Mouse (Mus musculus) heart, embryonic 10.5 days (tissue): ENCODE measurements around the gene Plscr2. TPM values are rescaled to one million over a fixed set of nuclear protein-coding genes. Genes with fewer than 3 reads are reported as not detected.

Experiments used
- DNase-seq: peaks from one replicate; pipeline ENCODE4 v3.0.0-alpha.2; 2017; ENCODE audit warnings: low spot score
- H3K27ac ChIP-seq: fragments of 300-500 bp; sonication (generic); 2 replicates; pipeline ENCODE4 v1.5.1; 2016; ENCODE audit warnings: mild to moderate bottlenecking
- H3K27me3 ChIP-seq: fragments of 300-500 bp; sonication (generic); 2 replicates; pipeline ENCODE4 v1.6.1; 2016; ENCODE audit warnings: mild to moderate bottlenecking; ENCODE audit not compliant: poor library complexity, insufficient read depth, severe bottlenecking
- H3K36me3 ChIP-seq: fragments of 300-500 bp; sonication (generic); 2 replicates; pipeline ENCODE4 v1.6.1; 2016; ENCODE audit warnings: mild to moderate bottlenecking, moderate library complexity
- H3K4me1 ChIP-seq: fragments of 300-500 bp; sonication (generic); 2 replicates; pipeline ENCODE4 v1.6.1; 2016; ENCODE audit warnings: mild to moderate bottlenecking
- H3K4me3 ChIP-seq: fragments of 300-500 bp; sonication (generic); 2 replicates; pipeline ENCODE4 v1.5.1; 2016; ENCODE audit warnings: mild to moderate bottlenecking, moderate library complexity
- H3K9me3 ChIP-seq: fragments of 300-500 bp; sonication (generic); 2 replicates; pipeline ENCODE4 v1.6.1; 2016; ENCODE audit warnings: mild to moderate bottlenecking, moderate library complexity
- WGBS: fragments of 180-500 bp; shearing (Covaris S2); methylation state at CpG from one replicate; pipeline ENCODE4 v1.1.7; 2016; 5-methylcytosine and 5-hydroxymethylcytosine counted together
- microRNA-seq: library from miRNA; unstranded; fragments of <30 nt; microRNA quantifications from one replicate; pipeline ENCODE4, GENCODE M21; 2017
- polyA plus RNA-seq: library from polyadenylated mRNA; unstranded; fragments of >200 nt; fragmentation: Nextera tagmentation; extraction: Ambion mirVana; gene quantifications from 2 replicates; pipeline ENCODE4 v1.2.1, GENCODE M21; 2016

Plscr2 gene
- polyA plus RNA-seq, 1 experiment from 2014 or later = 0.85 TPM

DNA sequence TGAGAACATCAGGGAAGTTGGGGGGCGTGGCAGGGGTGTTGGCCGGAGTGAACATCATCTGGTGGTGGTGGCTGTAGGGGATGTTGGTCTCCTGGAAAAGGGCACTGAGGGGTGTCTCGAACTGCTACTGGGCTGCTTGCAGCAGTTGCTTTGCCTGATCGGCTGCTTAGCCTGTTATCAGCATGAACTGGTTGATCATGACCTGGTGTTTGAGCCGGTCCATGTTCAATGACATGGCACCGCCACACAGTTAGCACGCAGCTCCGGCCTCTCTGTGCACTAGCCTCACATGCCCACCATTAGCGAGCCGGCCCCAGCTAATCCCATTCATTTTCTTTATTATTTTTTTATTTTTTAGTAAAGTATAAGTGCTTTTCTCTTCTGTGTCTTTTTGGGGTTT lies 59.4 kb downstream of the Plscr2 start:
- Histone ChIP-seq H3K36me3 (no peaks in the 10 kb centered on the region), H3K27me3 (no peaks in the 10 kb centered on the region), H3K9me3 (no peaks in the 10 kb centered on the region), H3K4me3 (no peak overlapping the region), H3K27ac (no peak overlapping the region), H3K4me1 (no peaks in the 10 kb centered on the region)
- DNase-seq = no peak
- WGBS = 90% methylated on average over 10 of the region's 10 CpGs

DNA sequence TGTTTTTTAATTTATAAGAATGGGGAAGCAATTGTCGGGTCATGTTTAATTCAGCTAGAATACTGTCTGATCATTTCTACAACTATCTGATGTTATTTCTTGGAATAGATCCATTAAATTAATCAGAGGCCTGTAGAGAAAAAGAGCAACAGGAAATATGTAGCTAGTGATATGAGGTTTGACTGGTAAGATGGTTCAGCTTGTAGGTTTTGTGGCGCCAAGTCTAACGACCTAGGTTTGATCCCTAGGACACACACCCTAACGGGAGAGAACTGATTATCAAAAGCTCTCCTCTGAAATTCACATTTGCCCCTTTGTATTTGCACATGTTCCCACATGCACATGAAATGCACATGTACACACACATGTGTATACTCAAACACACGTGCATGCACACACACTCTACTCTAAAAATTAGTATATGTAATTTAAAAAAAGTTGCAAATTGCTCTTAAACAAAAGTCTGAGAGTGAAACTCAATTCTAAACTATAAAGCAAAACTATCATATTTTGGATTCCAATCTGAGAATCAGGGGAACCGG lies 59.9 kb downstream of the Plscr2 start:
- H3K27ac ChIP-seq = no peak overlapping the region
- DNase-seq = no peak
- no peaks in the 10 kb centered on the region for H3K4me1 ChIP-seq
- H3K4me3 ChIP-seq = no peak overlapping the region
- no peaks in the 10 kb centered on the region for H3K36me3 ChIP-seq
- no peaks in the 10 kb centered on the region for H3K27me3 ChIP-seq
- no peaks in the 10 kb centered on the region for H3K9me3 ChIP-seq
- 85% methylated on average over 6 of the region's 6 CpGs for WGBS

DNA sequence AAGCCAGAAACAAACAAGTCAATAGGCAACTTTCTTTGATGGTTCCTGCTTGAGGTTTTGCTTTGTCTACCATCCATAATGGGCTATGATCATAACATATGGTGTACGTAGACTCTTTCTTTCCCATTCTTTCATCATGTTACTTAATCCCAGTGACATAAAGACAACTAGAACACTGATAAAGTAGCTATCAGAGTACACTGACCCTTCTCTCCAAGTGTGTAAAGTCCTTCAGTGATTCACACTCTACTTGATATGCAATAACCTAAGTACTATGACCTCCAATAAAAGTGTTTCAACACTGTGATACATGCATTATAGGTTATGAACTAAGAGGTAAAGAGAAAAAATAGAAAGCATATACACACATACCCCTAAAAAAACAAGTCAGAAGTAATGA lies 61.7 kb downstream of the Plscr2 start:
- WGBS = 83% methylated on average over 1 of the region's 1 CpGs
- no peak overlapping the region for H3K4me3 ChIP-seq
- no peaks in the 10 kb centered on the region for H3K36me3 ChIP-seq
- H3K4me1 ChIP-seq = no peaks in the 10 kb centered on the region
- H3K27me3 ChIP-seq = no peaks in the 10 kb centered on the region
- no peaks in the 10 kb centered on the region for H3K9me3 ChIP-seq
- no peak overlapping the region for H3K27ac ChIP-seq
- DNase-seq = no peak

DNA sequence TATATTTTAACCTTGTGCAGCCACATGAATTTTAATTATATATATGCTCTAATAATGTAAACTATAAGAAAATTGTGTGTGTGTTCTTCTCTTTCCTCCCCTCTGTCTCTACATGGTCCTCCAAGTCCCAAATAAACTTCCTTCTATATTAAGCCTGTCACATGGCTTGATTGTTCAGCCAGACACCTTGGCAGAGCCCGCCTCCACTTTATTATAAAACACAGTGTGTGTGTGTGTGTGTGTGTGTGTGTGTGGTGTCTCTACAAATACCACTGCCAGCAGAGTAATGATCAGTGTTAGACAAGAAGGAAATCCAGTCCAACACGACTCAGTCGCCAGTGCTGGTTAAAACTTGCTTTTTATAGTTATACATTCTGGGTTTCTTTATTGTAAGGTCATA lies 62.3 kb downstream of the Plscr2 start:
- Histone ChIP-seq H3K4me1 (no peaks in the 10 kb centered on the region), H3K27ac (no peak overlapping the region), H3K27me3 (no peaks in the 10 kb centered on the region), H3K4me3 (no peak overlapping the region), H3K9me3 (no peaks in the 10 kb centered on the region), H3K36me3 (no peaks in the 10 kb centered on the region)
- WGBS = 80% methylated on average over 3 of the region's 3 CpGs
- DNase-seq = no peak

DNA sequence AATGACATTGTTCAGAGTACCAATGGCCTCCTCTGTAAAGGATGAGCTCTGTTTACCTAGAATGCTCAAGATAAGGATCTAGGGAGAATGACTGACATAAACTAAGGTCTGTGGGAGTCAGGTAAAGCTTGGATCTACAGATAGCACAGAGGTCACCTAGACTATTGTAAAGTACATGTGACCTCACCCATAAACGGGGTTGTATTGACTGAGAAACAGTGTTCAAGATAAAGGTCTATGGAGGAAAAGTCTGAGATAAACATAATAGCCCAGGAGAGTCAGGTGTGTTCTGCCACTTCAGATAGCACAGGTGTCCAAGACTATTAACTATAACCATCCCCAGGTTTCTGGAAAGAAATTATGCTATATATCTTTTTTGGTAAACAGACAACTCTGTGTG lies 63.6 kb downstream of the Plscr2 start:
- Histone ChIP-seq H3K27me3 (no peaks in the 10 kb centered on the region), H3K4me1 (no peaks in the 10 kb centered on the region), H3K9me3 (no peaks in the 10 kb centered on the region), H3K36me3 (no peaks in the 10 kb centered on the region), H3K27ac (no peak overlapping the region), H3K4me3 (no peak overlapping the region)
- WGBS = 63% methylated on average over 1 of the region's 1 CpGs
- DNase-seq = no peak

Small RNAs within 50 kb of the gene (microRNA-seq; reads per million reads assigned to microRNA genes)
- gene Mir6386 = not detected

Other genes with a start within 250 kb of the Plscr2 start
- not detected in 2 replicates for gene Plscr5, start 82.7 kb upstream of the Plscr2 start, polyA plus RNA-seq
- 37.8 and 38.7 TPM in 2 replicates for gene Plscr1, start 25.9 kb upstream of the Plscr2 start, polyA plus RNA-seq
- not detected in 2 replicates for gene 1700057G04Rik, start 33.8 kb downstream of the Plscr2 start, polyA plus RNA-seq
- 1.0 and 1.3 TPM in 2 replicates for gene Plscr4, start 181.8 kb downstream of the Plscr2 start, polyA plus RNA-seq